Mouse (Mus musculus) embryo, embryonic 10 days (tissue): ENCODE results near the gene Cfap221.

Experiments
- DNase-seq: peaks from one replicate; pipeline ENCODE4 v3.0.0-alpha.2; 2015; ENCODE audit warnings: low spot score

Cfap221 gene

DNA sequence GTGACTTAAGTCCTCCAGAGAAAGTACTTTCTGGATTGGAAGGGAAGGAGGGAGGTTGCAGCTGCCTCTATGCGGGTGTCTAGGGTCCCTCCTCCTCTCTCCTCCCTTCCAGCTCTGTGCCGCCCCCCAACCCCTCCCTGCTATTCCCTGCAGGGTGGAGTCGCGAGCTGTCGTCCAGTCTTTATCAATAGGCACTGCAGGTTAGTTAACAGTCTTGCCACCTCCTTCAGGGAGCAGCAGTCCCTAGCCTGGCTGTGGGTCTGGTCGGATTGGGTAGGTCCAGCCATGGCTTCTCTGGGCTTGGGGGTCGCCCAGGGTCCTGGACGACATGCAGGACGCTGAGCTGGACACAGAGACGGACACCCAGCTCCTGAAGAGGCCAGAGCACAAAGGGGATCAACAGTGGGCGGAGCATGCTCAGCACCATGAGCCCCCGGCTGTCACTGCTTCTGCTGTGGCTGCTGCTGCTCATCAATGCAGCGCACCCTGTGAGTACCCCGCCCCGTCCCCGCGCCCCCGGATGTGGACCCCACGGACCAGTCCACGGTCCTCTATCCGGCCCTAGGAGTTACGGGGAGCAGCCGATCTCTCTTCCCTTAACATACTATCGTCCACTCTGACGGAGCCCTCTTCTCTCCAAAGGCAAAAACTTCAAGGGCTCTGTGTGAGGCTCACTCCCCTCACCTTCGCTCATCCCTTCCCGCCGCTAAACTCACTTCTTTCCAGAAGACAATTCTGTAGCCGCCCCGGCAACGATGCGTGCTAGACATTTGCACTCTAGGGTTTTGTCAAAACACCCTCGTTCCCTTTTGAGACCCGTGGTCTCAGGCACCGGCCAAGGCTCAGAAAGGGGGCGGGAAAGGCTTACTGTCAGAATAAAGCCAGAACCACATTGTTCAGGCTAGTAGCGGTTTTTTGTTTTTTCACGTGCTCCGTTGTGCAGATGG lies 10.1 kb upstream of the Cfap221 start, which contains the start of gene Sctr:
Sctr (plus strand) TSS at position 51 of the 947 bp plus-strand sequence.
- DNase-seq = peak; percentile 64

DNA sequence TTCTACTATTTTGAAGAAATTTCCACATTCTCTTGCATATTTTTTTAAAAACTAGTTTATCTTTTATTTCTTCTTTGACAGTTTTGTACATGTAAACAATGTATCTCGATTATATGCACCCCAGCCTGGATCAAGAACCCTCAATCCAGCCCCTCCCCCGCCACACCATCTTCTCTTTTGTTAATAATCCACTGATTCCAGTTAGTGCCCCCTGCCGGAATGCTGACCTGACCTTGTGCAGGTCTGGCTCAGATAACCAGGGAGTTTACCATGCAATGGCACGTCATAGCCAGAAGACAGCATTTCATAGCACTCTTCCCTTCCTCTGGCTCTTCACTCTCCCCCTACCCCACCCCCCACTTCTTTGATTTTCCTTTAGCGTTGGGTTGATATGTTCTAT lies 610 bp upstream of the Cfap221 start:
- peak; percentile 51 for DNase-seq

DNA sequence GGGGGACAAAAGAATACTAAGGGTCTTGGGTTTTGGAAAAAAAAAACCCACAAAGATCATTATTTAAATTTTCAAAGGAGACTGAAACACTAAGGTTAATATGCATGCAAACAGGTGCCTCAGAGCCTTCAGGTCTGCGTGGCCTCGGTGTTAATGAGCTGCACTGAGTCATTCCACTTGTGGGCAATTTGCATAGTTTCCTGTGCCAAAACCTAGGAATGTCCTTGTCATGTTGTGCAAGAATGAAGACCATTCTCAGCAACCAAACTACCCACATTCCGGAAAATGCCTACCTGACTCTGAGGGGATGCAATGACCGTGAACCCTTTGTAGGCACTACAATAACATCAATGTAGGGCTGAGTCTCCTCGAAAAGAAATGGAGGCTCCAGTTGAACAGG lies 10.5 kb downstream of the Cfap221 start:
- no peak for DNase-seq

DNA sequence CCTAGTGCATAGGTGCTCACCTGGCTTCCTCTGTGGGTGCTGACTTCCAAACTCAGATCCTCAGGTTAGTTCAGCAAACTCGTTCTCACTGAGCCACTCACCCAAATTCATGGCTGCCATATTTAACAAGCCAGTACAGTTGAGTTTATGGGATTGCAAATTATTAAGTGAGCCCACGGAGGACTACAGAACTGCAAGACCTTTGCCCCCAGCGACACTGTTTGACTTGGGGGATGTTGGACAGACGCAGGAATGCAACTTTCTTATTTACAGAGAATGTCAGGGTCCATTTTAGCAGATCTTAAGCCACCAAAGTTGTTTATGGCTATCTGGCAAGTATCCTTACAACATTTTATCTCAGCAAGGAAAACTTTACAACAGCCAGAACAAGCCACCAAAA lies 21.9 kb downstream of the Cfap221 start:
- no peak for DNase-seq

DNA sequence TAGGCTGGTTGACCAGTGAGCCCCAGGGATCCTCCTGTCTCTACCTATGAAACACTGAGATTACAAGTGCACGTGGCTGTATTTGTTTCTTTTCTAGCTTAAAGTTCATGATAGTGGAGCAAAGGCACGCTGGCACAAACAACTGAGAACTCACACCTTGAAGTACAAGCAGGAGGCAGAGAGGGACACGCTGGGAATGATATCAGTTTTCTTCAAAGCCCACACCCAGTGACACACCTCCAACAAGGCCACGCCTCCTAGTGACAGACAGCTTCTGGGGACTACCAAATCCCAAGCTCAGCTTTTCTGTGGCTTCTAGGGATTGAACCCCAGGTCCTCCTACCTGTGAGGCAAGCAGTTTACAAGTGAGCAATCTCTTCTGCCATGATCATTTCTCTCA lies 23.9 kb downstream of the Cfap221 start:
- DNase-seq = no peak

DNA sequence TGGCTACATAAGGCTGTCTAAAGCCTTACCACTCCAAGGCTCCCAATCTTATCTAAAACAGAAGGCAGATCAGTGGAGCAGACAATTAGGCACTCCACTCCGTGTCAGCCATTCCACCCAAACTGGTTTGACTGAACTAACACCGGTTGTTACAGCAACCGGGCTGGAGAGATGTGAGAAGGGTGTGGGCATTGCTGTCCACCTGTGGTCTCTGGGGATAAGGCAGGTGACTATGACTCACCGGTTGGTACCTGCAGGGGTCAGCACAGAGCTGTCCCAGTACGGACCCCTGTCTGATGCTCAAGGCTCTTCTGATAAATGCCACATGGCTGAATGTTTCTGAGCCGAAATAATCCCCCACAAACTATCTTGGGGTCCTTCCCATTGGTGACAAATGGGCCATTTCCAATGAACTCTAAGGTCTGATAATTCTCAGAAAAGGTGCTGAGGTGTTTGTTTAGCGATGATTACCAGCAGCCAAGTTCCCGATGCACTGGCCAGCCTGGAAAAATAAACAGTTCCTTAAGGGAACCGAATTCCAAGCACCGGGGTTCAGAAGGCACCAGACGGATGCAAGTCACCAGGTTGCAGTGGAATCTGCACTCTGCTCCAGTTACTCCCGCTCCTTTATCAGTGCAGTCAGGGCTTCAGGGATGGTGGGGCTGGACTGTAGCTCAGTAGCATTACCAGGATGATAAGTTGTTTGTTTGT lies 31.1 kb downstream of the Cfap221 start:
- no peak for DNase-seq

DNA sequence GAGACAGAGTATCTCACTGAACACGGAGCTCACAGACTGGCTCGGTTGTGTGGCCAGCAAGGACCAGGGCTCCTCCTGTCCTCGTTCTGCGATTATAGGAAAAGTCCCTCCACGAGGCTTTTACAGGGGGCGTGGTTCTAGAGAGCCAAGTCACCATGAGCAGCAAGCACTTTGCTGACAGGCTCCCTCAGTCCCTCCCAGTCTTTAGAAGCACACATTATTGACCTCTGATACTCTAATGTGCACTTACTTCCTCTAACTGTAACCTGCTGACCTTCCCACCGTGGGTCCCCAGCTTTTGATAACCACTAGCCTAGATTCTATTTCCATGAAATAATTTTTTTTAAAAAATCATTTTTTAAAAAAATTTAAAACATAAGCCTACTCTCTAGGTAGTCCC lies 37.1 kb downstream of the Cfap221 start:
- no peak for DNase-seq

DNA sequence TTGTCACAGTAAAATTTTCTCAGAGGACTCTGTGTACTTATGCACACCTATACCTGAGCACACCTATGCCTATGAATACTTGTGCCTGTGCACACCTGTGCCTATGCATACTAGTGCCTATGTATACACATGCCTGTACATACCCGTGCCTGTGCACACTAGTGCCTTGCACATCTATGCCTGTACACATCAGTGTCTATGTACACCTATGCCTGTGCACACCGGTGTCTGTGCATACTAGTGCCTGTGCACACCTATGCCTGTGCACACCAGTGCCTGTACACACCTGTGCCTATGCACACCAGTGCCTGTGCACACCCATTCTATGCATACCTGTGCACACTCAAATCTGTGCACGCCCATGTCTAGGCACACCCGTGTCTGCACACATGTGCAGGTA lies 37.6 kb downstream of the Cfap221 start:
- no peak for DNase-seq

DNA sequence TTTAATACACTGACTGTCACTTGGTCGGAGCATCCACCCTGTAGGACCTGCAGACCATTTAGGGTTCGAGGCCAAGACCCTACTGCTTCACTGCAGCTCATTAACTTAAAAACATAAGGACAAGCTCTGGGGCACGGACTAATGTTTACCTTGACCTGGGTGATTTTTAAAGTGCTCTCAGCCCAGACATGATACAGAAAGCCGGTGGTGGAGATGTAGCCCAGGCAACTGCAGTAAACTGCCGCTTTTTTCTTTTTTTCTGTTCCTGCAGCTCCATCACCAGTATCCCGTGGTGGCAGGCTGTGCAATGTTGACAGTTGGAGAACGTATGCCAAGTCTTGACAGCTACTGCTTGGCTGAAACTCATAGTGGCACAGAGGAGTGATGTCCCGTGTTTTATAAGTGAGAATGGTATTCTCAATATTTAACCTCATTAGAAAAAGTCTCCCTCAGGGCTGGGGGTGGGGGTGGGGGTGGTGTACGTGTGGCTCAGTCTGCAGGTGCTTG lies 39.3 kb downstream of the Cfap221 start:
- DNase-seq = no peak

DNA sequence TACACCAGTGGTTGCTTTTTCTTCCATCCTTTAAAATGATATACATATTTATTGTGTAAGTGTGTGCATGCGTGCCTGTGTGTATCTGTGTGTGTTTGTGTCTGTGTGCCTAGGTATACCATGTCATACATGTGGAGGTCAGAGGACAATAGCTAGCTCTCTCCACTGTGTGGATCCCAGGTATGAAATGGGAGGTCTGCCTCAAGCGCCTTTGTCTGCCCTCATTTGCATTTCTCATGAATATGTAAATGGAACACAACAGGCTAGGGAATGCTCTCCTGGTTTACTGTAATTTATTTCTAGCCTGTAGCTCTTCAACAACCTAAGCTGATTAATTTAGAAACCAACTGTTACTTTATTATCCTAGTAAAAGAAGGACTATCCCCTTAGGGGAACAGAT lies 42.4 kb downstream of the Cfap221 start:
- DNase-seq = no peak

DNA sequence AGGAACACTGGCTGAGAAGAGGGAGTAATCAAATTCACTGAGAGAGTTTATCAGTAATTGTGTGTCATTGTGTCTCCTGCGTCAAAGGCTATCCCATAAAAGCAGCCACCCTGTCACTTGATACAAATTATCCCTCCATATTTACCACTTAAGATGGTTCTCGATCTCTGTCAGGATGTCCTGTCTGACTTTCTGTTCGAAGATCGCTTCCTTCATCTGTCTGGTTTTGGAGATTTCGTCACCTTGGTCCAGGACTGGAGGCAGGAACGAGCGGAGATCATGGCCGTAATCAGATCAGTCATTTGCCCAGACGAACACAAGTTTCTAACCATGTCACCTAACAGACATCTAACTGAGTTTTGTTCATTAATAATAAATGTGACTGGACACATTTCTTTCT lies 43.6 kb downstream of the Cfap221 start:
- no peak for DNase-seq

DNA sequence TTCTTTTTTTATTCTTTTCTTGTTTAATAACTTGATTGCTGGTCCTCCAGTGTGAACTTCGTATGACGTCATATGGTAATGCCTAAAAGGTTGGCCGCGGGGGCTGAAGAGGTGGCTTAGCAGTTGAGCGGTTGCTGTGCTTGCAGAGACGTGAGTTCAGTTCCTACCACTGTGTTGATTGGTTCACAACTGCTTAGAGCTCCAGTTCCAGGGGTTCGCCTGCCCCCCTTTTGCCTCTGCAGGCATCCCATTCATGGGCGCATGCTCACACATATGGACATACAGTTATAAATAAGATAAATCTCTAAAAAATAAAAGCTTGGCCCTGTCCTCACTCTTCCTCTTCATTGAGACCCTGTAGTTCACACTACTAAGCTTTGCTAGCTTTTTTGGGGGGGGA lies 46.9 kb downstream of the Cfap221 start:
- DNase-seq = no peak

DNA sequence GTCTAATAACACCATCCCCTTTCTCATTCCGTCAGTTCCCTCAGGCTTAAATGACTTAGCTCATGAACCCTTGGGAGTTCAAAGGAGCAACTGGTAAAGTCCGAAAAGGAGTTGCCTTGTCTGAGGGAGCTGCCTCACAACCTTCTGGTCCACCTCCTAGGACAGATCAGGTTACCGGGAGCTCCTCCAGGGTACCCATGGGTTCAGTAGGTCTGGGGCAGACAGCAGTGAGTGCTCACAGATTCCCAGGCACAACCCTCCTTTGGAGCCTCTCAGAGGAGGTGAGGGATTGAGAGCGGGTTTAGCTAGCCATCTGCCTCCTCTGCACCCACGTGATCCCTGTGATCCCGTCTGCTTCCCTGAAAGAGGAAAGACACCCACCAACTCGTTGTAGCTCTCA lies 60.2 kb downstream of the Cfap221 start:
- DNase-seq = peak; percentile 9

DNA sequence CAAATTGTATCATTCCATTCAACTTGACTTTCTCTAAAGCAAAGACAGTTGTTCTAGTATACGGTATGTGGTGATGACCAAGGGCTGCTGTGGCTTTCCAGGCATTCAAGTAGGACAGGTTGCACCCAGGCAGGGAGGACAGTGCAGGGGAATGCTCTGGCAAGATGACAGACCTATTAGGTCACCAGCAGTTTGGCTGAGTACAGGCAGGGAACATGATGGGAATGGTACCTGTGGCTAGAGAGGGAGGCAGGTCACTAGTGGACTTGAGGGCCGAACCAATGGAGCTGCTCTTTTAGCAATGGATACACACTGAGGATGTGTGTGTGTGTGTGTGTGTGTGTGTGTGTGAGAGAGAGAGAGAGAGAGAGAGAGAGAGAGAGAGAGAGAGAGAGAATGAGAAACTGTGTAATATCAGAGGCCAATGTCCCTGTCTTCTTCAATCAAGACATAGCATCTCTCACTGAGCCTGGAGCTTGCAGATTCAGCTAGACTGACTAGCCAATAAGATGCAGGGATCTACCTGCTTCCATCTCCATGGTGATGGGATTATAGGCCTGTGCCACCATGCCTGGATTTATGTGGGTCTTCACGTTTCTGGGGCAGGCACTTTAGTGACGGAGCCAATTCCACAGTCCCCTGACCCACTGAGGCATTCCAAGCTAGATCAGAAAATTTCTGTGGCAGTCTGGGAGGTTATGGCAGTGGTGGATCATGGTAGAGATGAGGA lies 65.4 kb downstream of the Cfap221 start:
- DNase-seq = no peak

DNA sequence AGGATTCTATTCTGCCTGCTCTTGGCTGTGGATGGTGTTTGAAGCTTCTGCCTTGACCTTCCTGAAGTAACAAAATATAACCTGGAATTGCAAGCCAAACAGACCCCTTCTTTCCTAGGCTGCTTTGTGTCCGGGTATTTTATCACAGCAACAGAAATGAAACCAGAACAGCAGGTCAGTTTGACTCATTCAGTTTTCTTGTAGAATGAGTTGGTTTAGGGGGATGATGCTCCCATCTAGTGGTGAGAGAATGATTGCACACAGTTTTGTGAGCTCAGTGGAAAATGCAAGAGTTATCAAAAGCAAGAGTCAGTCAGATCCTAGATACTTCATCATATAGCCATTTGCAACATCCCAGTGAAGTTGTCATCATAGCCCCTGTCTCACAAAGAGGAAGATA lies 67.3 kb downstream of the Cfap221 start:
- DNase-seq = peak; percentile 54

DNA sequence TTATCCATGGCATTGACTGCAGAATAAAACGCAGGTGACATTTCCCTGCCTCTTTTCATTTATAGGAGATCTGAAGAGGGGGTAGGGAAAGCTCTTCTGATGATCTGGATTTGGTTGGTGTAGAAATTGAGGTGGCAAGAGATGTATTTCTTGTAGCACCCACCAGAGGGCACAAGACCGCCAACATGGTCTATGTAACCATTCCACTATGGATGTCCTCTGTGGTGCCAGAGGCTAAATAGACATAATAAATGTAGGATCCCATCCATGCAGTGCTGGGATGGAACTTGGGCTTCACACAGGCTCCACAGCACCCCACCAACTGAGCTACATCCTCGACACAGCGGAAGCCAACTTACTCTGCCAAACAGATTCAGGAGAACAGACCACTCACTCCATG lies 77.7 kb downstream of the Cfap221 start:
- DNase-seq = peak; percentile 25

DNA sequence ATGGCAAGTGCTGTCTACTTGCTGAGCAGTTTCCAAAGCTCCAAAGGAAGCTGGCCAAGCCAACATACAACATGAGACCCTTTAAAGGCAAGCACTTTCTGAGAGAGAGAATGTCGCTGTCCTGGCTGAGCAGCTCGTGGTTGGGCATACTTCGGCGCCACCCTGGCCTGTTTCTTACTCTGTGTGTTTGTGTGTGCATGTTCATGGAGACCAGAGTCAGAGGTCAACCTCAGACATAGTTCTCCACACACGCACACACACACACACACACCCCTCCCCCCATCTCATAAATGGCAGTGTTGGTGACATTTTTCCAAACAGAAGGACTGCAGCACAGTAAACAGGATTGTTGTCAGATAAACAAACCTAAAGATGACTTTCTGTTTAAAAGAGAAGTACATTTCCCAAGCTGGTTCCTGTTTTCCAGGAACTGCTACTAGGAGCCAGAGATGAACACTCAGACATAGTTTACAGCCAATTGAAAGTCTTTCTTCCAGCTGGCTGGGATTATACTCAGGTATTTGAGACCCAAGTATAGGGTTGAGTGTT lies 80.1 kb downstream of the Cfap221 start:
- DNase-seq = no peak

DNA sequence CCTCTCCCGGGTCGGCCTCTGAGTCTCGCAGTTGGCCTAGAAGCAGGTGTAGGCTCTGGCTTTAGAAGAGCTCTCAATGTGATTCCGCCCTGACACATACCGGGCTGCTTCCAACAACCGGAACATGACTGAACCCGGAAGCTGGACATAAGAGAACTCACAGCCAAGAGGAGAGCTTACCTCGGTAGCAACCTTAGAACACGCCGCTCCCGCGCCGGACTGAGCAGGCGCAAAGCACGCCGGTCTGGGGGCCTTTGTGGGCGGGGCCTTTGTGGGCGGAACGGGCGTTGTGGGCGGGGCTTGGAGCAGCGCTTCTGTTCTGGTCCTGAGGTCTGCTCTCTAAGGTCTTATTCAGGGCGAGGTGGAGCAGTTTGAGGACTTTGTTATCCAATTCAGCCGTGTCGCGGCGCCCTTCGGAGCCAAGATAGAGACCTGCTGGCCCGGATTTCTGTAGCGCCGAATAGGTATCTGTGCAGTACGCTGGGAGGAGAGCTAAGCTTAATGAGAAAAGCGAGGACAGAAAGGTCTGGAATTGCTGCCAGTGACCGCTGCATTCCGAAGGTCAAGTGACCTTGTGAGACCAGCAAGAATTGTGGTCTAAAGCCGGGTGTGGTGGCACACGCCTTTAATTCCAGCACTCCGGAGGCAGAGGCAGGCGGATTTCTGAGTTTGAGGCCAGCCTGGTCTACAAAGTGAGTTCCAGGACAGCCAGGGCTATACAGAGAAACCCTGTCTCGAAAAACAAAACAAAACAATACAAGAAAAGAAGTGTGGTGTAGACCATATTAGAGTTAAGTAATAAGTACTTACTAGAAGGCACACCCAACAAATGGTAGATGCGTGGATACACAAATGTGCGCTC lies 83.8 kb downstream of the Cfap221 start, which contains the start of gene Tmem177:
Tmem177 (minus strand) TSS at position 256 of the 862 bp plus-strand sequence.
- peak; percentile 94 for DNase-seq

DNA sequence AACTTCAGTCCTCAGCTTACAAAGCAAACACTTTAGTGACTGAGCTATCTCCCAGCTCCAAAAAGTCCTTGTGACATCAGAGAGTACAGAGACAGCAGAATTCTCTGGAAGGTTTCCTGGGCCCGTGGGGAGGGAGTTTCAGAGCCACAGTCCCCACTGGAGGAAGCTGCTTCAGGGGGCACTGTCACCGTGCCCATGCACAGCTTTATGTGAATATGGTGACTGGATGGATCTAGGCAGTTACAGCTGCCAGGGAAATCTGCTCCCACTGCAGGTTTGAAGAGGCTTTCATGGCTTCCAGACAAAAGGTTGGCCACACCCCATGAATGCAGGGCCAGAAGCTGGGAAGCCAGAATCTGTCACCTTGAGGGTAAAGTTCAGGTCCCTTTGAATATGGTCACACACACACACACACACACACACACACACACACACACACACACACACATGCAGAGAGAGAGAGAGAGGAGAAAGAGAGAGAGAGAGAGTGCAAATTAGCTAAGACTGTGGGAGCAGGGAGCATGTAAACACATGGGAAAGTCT lies 89.8 kb downstream of the Cfap221 start:
- DNase-seq = no peak

DNA sequence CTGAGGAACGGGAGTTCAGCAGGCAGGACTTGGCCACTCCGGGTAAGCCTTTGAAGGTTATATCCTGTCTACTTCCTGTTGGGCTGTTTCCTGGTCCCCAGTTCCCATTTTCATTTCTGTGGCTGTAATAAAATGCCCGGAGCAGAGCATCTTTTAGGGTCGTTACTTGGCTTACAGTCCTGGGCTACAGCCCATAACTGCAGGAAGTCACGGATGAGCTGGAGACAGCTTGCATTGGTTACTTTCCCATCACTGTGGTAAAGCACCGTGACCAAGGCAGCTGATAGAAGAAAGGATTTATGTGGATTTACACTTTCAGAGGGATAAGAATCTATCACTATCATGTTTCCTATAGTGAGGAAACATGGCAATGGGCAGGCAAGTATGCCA lies 93.8 kb downstream of the Cfap221 start:
- no peak for DNase-seq
